In genomic region chr9:62421027-62421426, GRCm38 (mm10) we compare ENCODE assay signal across 8 mouse cellular contexts.
DNase-seq lines count a peak whose midpoint lies in the region; ATAC-seq and TF ChIP-seq lines count a peak whose summit lies in the region.

No protein-coding gene starts in this region.

- TF ChIP-seq POLR2A in thymus, adult 2 months (IDR thresholded peaks at IDR 0.05; ENCODE audit: control insufficient read depth, extremely low read depth, insufficient read depth, low read length, poor library complexity) = no peak

- peak overlapping the region; percentile 54 for H3K4me2 ChIP-seq in heart, embryonic 15.5 days
- H3K4me2 ChIP-seq in kidney, embryonic 16.5 days (replicated peaks; ENCODE audit: low read depth, low read length) = peak overlapping the region; percentile 55
- H3K4me2 ChIP-seq in liver, postnatal 0 days (ENCODE audit: low read depth, low read length) = peak overlapping the region; percentile 65
- H3K4me2 ChIP-seq in neural tube, embryonic 12.5 days (replicated peaks) = peak overlapping the region; percentile 30

- no peak for TF ChIP-seq CTCF in liver, postnatal 0 days (IDR thresholded peaks at IDR 0.05; ENCODE audit: low read depth)
- TF ChIP-seq CTCF in thymus, adult 2 months (IDR thresholded peaks at IDR 0.05; ENCODE audit: borderline replicate concordance, control insufficient read depth, extremely low read depth, insufficient read depth, low read length, poor library complexity) = no peak

- peak; percentile 69 for TF ChIP-seq EP300 in liver, postnatal 0 days (IDR thresholded peaks at IDR 0.05; ENCODE audit: low read depth)

- H3K27me3 ChIP-seq in heart, embryonic 15.5 days = no peaks in the 10 kb centered on the region
- H3K27me3 ChIP-seq in kidney, embryonic 16.5 days (ENCODE audit: insufficient read depth, low read length) = no peaks in the 10 kb centered on the region
- no peaks in the 10 kb centered on the region for H3K27me3 ChIP-seq in liver, postnatal 0 days (ENCODE audit: insufficient read depth, low read length)
- no peaks in the 10 kb centered on the region for H3K27me3 ChIP-seq in neural tube, embryonic 12.5 days (replicated peaks)
- H3K27me3 ChIP-seq in thymus, adult 2 months (ENCODE audit: control insufficient read depth, insufficient read depth, low read length) = no peaks in the 10 kb centered on the region

- H3K4me3 ChIP-seq in heart, embryonic 15.5 days = peak overlapping the region; percentile 34
- H3K4me3 ChIP-seq in kidney, embryonic 16.5 days (ENCODE audit: low read length) = peak overlapping the region; percentile 31
- peak overlapping the region; percentile 26 for H3K4me3 ChIP-seq in liver, postnatal 0 days (ENCODE audit: low read depth, low read length)
- H3K4me3 ChIP-seq in neural tube, embryonic 12.5 days = no peak overlapping the region
- peak overlapping the region; percentile 40 for H3K4me3 ChIP-seq in thymus, adult 2 months (ENCODE audit: control insufficient read depth, insufficient read depth, low read length)

- DNase-seq in CD8-positive naive resting alpha-beta T cell, adult 2 months (ENCODE audit: low read depth in 2 of 2, low spot score in 2 of 2) = peak; percentile 35 to 58
- DNase-seq in adrenal gland, postnatal 4 days (ENCODE audit: low spot score in 2 of 2) = peak; percentile 47 to 53
- peak; percentile 82 for DNase-seq in liver, postnatal 0 days
- peak; percentile 54 for DNase-seq in thymus, adult 2 months

- H3K9me3 ChIP-seq in heart, embryonic 15.5 days (replicated peaks) = no peaks in the 10 kb centered on the region
- no peaks in the 10 kb centered on the region for H3K9me3 ChIP-seq in kidney, embryonic 16.5 days (ENCODE audit: low read length)
- H3K9me3 ChIP-seq in liver, postnatal 0 days (ENCODE audit: low read length) = peaks cover 5% of the 10 kb centered on the region; the same call in 1 of the 2 replicates
- H3K9me3 ChIP-seq in neural tube, embryonic 12.5 days = 0 out of 2 replicates have a peak, but pooled peaks cover 7% of the 10 kb centered on the region

- H3K27ac ChIP-seq in heart, embryonic 15.5 days = peak overlapping the region; percentile 79
- H3K27ac ChIP-seq in kidney, embryonic 16.5 days (ENCODE audit: low read length) = peak overlapping the region; percentile 75
- 0 out of 2 replicates have a peak overlapping the region, but pooled peaks have one; percentile 39 for H3K27ac ChIP-seq in liver, postnatal 0 days (ENCODE audit: low read depth)
- no peak overlapping the region for H3K27ac ChIP-seq in neural tube, embryonic 12.5 days
- H3K27ac ChIP-seq in thymus, adult 2 months (ENCODE audit: control insufficient read depth, insufficient read depth, low read length) = no peak overlapping the region

- WGBS in heart, embryonic 15.5 days = 10% methylated on average over 13 of the region's 13 CpGs
- 2% methylated on average over 13 of the region's 13 CpGs for WGBS in kidney, embryonic 16.5 days
- WGBS in liver, postnatal 0 days (ENCODE audit: insufficient replicate concordance) = under 1% methylated on average over 13 of the region's 13 CpGs
- 3% methylated on average over 13 of the region's 13 CpGs for WGBS in neural tube, embryonic 12.5 days
- WGBS in thymus, adult 2 months = 6% methylated on average over 13 of the region's 13 CpGs

- no peak overlapping the region for H3K9ac ChIP-seq in heart, embryonic 15.5 days
- H3K9ac ChIP-seq in kidney, embryonic 16.5 days (replicated peaks; ENCODE audit: low read length) = peak overlapping the region; percentile 57
- H3K9ac ChIP-seq in liver, postnatal 0 days (replicated peaks) = peak overlapping the region; percentile 34; the same call in 1 of the 2 replicates
- H3K9ac ChIP-seq in neural tube, embryonic 12.5 days = no peak overlapping the region

- ATAC-seq in erythroblast, adult 5-6 weeks (replicated peaks; ENCODE audit: low FRiP score, poor library complexity, severe bottlenecking) = peak; percentile 74
- ATAC-seq in heart, embryonic 15.5 days (replicated peaks; ENCODE audit: insufficient number of reproducible peaks, insufficient read depth, low FRiP score, low read depth) = peak; percentile 75
- peak; percentile 69 for ATAC-seq in kidney, embryonic 16.5 days (ENCODE audit: low FRiP score, low TSS enrichment)
- ATAC-seq in liver, postnatal 0 days = peak; percentile 90
- ATAC-seq in neural tube, embryonic 12.5 days (ENCODE audit: low FRiP score, low read depth) = no peak

- H3K36me3 ChIP-seq in heart, embryonic 15.5 days = no peaks in the 10 kb centered on the region
- peaks cover 10% of the 10 kb centered on the region; the same call in 1 of the 2 replicates for H3K36me3 ChIP-seq in kidney, embryonic 16.5 days (ENCODE audit: insufficient read depth, low read length)
- no peaks in the 10 kb centered on the region for H3K36me3 ChIP-seq in liver, postnatal 0 days (replicated peaks; ENCODE audit: insufficient read depth, low read length)
- peaks cover 34% of the 10 kb centered on the region for H3K36me3 ChIP-seq in neural tube, embryonic 12.5 days
- no peaks in the 10 kb centered on the region for H3K36me3 ChIP-seq in thymus, adult 2 months (ENCODE audit: control insufficient read depth, insufficient read depth, low read length)

- peaks cover 38% of the 10 kb centered on the region for H3K4me1 ChIP-seq in heart, embryonic 15.5 days (replicated peaks)
- H3K4me1 ChIP-seq in kidney, embryonic 16.5 days (ENCODE audit: insufficient read depth, low read length) = peaks cover 14% of the 10 kb centered on the region
- H3K4me1 ChIP-seq in liver, postnatal 0 days (ENCODE audit: insufficient read depth) = peaks cover 12% of the 10 kb centered on the region
- peaks cover 9% of the 10 kb centered on the region; the same call in 1 of the 2 replicates for H3K4me1 ChIP-seq in neural tube, embryonic 12.5 days
- H3K4me1 ChIP-seq in thymus, adult 2 months (replicated peaks; ENCODE audit: control insufficient read depth, insufficient read depth, low read length) = peaks cover 21% of the 10 kb centered on the region

Comparison
In these comparisons a context has a peak if more than half of its experiments do, and no peak if none do; other contexts are left out.
1. H3K27ac ChIP-seq: peak in heart, embryonic 15.5 days (single experiment), kidney, embryonic 16.5 days (single experiment) and liver, postnatal 0 days (single experiment); none in neural tube, embryonic 12.5 days (single experiment) and thymus, adult 2 months (single experiment).
2. H3K9ac ChIP-seq: peak in kidney, embryonic 16.5 days (single experiment) and liver, postnatal 0 days (single experiment); none in heart, embryonic 15.5 days (single experiment) and neural tube, embryonic 12.5 days (single experiment).
3. Peak in every context shown above with its lines, with median percentiles within 50 percentile points of each other: DNase-seq and H3K4me2 ChIP-seq.